ENCODE assay signal across 12 mouse cellular contexts in genomic region chr2:52779987-52780386, GRCm38 (mm10).
"Had no signal": no experiment of that assay in that cellular context is flagged by ENCODE, and none has a peak within 500 bp of the region (broad histone marks: within the 10 kb centered on the region; RNA-seq: fewer than 3 reads in every experiment).

No protein-coding gene starts in this region.

- H3K36me3 ChIP-seq: kidney, embryonic 15.5 days; limb, embryonic 15.5 days; liver, embryonic 12.5 days; midbrain, embryonic 10.5 days; neural tube, embryonic 12.5 days had no signal

- H3K27me3 ChIP-seq: kidney, embryonic 15.5 days; limb, embryonic 15.5 days; liver, embryonic 12.5 days; neural tube, embryonic 12.5 days had no signal

- H3K4me2 ChIP-seq: kidney, embryonic 15.5 days; limb, embryonic 15.5 days; liver, embryonic 12.5 days; neural tube, embryonic 12.5 days had no signal

- DNase-seq: kidney, adult 18-20 months; layer of hippocampus, postnatal 36 days; midbrain, embryonic 14.5 days; thymus, adult 18-20 months; thymus, postnatal 14 days had no signal

- H3K27ac ChIP-seq: kidney, embryonic 15.5 days; limb, embryonic 15.5 days; liver, embryonic 12.5 days; midbrain, embryonic 10.5 days; neural tube, embryonic 12.5 days had no signal

- H3K9ac ChIP-seq: kidney, embryonic 15.5 days; limb, embryonic 15.5 days; liver, embryonic 12.5 days; neural tube, embryonic 12.5 days had no signal

- H3K9me3 ChIP-seq: kidney, embryonic 15.5 days; limb, embryonic 15.5 days; liver, embryonic 12.5 days; midbrain, embryonic 10.5 days; neural tube, embryonic 12.5 days had no signal

- H3K4me1 ChIP-seq: liver, embryonic 12.5 days; neural tube, embryonic 12.5 days had no signal

- ATAC-seq: inflammation-experienced regulatory T-cells, adult 6 months; liver, embryonic 12.5 days had no signal

- H3K4me3 ChIP-seq: kidney, embryonic 15.5 days; limb, embryonic 15.5 days; liver, embryonic 12.5 days; midbrain, embryonic 10.5 days; myocyte; neural tube, embryonic 12.5 days had no signal
